Mouse (Mus musculus) embryonic facial prominence, embryonic 11.5 days (tissue): ENCODE results near the gene Bloc1s3. TPM values are rescaled to one million over a fixed set of nuclear protein-coding genes. Genes with fewer than 3 reads are reported as not detected.
A peak's percentile ranks its signal among the peaks of the same experiment; 100 is the strongest.

Experiments
- ATAC-seq: fragments of 200-750 bp; cut with Nextera tagmentation; replicated peaks from 2 replicates; pipeline ENCODE4 v1.8.0; 2017; ENCODE audit warnings: low read depth; ENCODE audit not compliant: insufficient number of reproducible peaks, low FRiP score, low TSS enrichment
- DNase-seq: peaks from one replicate; pipeline ENCODE4 v3.0.0-alpha.2; 2015; ENCODE audit warnings: low spot score
- H3K27ac ChIP-seq: fragments of 300-500 bp; sonication (generic); replicated peaks from 2 replicates; pipeline ENCODE4 v1.5.1; 2014; ENCODE audit warnings: mild to moderate bottlenecking, low read depth, low read length, control low read depth
- H3K27me3 ChIP-seq: fragments of 300-500 bp; sonication (generic); 2 replicates; pipeline ENCODE4 v1.6.1; 2014; ENCODE audit warnings: mild to moderate bottlenecking, low read length, moderate library complexity, mixed read lengths; ENCODE audit not compliant: control insufficient read depth, insufficient read depth
- H3K36me3 ChIP-seq: fragments of 300-500 bp; sonication (generic); replicated peaks from 2 replicates; pipeline ENCODE4 v1.6.1; 2014; ENCODE audit warnings: low read depth, mild to moderate bottlenecking, low read length, moderate library complexity, mixed read lengths; ENCODE audit not compliant: control insufficient read depth, insufficient read depth
- H3K4me1 ChIP-seq: fragments of 300-500 bp; sonication (generic); 2 replicates; pipeline ENCODE4 v1.6.1; 2014; ENCODE audit warnings: low read length, mixed read lengths; ENCODE audit not compliant: control insufficient read depth, insufficient read depth
- H3K4me2 ChIP-seq: fragments of 300-500 bp; sonication (generic); 2 replicates; pipeline ENCODE4 v1.6.1; 2014; ENCODE audit warnings: low read depth, mild to moderate bottlenecking, control low read depth, low read length, moderate library complexity
- H3K4me3 ChIP-seq: fragments of 300-500 bp; sonication (generic); 2 replicates; pipeline ENCODE4 v1.5.1; 2014; ENCODE audit warnings: low read depth, low read length, control low read depth
- H3K9ac ChIP-seq: fragments of 300-500 bp; sonication (generic); replicated peaks from 2 replicates; pipeline ENCODE4 v1.6.1; 2014; ENCODE audit warnings: mild to moderate bottlenecking, control low read depth, low read length
- H3K9me3 ChIP-seq: fragments of 300-500 bp; sonication (generic); replicated peaks from 2 replicates; pipeline ENCODE4 v1.6.1; 2016; ENCODE audit warnings: mild to moderate bottlenecking, low read length, inconsistent platforms, mixed read lengths; ENCODE audit not compliant: control insufficient read depth
- WGBS: fragments of 180-500 bp; shearing (Covaris S2); extraction: QIAGEN DNeasy Blood & Tissue Kit; methylation state at CpG from one replicate; pipeline ENCODE4 v1.1.7; 2014; 5-methylcytosine and 5-hydroxymethylcytosine counted together
- polyA plus RNA-seq: library from polyadenylated mRNA; unstranded; fragments of >200 nt; fragmentation: Nextera tagmentation; extraction: Ambion mirVana; gene quantifications from 2 replicates; pipeline ENCODE4 v1.2.1, GENCODE M21; 2014

The Bloc1s3 gene
- polyA plus RNA-seq, 1 experiment from 2014 or later: 2.3 TPM

DNA sequence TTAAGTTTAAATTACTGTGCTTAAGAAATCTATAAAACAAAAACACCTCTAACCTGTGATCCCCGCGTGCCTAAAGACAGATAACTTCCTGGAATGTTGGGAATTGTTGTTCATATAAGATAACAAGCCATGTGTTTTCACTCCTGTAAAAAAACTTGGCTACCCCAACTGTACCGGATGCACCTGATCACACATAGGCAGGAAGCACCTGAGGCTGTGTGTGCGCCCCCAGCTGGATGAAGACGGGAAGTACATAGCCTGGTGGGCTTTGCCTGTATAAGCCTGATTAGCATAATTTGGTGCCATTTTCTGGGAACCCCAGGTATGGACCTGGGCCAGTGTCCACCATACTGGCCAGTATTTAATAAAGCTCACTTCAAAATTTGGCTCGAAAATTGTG is 35.4 kb upstream of the Bloc1s3 start:
- DNase-seq: peak; percentile 40
- Histone ChIP-seq H3K4me3 (no peak overlapping the region), H3K27ac (no peak overlapping the region), H3K36me3 (no peaks in the 10 kb centered on the region), H3K9me3 (no peaks in the 10 kb centered on the region), H3K9ac (no peak overlapping the region), H3K27me3 (no peaks in the 10 kb centered on the region), H3K4me1 (no peaks in the 10 kb centered on the region), H3K4me2 (no peak overlapping the region)
- ATAC-seq: no peak
- 59% methylated on average over 6 of the region's 6 CpGs for WGBS

DNA sequence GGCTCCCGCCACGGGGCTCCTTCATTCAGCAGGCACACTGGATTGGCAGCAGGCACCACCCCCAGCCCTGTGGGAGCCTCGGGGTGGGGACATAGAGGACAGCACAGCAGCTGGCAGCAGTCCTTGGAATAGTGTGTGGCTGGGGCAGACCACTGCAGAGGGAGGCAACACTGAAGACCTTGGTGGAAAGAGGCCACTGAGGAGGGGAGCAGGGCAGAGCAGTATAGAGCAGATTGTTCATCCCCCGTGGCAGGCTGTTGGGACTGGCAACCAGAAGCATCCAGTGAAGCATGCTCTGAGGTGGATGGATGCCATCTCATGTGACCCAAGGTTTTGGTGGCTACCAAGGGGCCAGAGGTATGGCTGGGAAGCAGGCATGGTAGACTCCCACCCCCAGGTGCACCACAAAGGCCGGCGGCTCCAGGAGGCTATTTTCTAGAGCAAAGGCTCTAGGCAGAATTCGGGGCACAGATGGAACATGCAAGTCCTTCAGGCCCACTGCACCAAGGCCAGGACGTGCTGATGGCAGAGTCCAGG is 34.1 kb upstream of the Bloc1s3 start:
- Histone ChIP-seq H3K36me3 (no peaks in the 10 kb centered on the region), H3K27ac (no peak overlapping the region), H3K9me3 (no peaks in the 10 kb centered on the region), H3K9ac (no peak overlapping the region), H3K4me2 (no peak overlapping the region), H3K27me3 (no peaks in the 10 kb centered on the region), H3K4me3 (no peak overlapping the region), H3K4me1 (no peaks in the 10 kb centered on the region)
- 76% methylated on average over 8 of the region's 8 CpGs for whole genome bisulfite sequencing
- no peak for DNase-seq
- ATAC-seq: peak; percentile 44; the same call in 1 of the 2 replicates

DNA sequence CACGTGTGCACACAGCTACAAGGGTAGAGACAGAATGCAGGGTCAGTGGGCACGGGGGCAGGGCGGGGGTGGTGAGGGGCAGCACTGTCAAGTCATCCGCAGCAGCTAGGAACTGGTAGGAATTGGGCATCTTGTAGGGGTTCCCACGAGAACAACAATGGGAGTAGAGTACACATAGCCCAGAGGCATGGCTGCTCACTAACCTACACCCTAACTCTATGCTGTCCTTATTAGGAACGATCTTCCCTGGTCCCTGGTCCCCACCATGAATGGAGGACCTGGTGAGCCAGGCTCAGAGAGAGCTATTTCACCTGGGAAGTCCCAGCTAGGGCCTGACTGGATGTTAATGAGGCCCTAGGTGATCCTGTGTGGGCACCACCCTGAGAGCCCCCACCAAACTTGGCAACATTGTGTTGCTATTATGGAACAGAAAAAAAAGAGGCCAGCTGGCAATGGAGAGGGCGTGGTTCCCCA is 33.6 kb upstream of the Bloc1s3 start:
- WGBS: 82% methylated on average over 7 of the region's 7 CpGs
- no peak overlapping the region for H3K27ac ChIP-seq
- H3K36me3 ChIP-seq: no peaks in the 10 kb centered on the region
- H3K9ac ChIP-seq: no peak overlapping the region
- no peaks in the 10 kb centered on the region for H3K4me1 ChIP-seq
- DNase-seq: no peak
- ATAC-seq: 0 out of 2 replicates have a peak, but pooled peaks have one; percentile 7
- H3K4me2 ChIP-seq: no peak overlapping the region
- no peaks in the 10 kb centered on the region for H3K27me3 ChIP-seq
- no peak overlapping the region for H3K4me3 ChIP-seq
- H3K9me3 ChIP-seq: no peaks in the 10 kb centered on the region

DNA sequence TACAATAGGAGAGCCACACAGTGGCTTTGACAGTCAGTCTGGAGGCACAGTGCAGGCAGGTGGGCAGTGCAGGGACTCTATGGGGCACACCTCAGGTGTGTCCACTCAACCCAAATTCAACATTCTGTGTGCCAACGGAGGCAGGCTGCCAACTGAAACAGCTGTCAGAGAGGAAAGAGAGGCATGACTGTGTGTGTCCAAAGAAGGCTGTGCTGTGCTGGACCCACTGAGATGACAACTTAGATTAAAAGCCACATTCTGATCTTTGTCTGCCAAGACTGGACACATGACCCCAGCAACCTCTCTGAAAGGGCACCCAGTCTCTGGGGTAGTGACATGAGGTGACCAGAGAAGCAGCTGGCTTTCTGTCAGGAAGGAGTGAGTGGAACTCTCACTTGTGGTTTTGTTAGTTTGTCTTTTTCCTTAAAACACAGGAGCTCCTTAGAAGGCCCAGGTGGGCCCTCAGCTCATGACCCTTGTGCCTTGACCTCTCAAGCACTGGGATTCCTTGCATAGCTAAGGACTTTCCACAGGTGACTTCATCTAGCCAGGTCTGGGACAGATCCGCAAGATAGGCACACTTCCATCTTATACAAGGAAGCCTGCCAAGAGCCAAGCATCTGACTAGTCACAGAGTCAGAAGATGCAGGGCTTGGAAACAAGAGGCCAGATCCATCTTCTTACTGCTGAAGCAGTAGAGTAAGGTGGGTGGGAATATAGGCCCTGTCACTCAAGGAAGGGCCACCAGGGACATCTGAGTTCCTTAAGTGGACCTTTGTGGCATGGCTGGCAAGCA is 32.8 kb upstream of the Bloc1s3 start:
- H3K27ac ChIP-seq: no peak overlapping the region
- ATAC-seq: no peak

DNA sequence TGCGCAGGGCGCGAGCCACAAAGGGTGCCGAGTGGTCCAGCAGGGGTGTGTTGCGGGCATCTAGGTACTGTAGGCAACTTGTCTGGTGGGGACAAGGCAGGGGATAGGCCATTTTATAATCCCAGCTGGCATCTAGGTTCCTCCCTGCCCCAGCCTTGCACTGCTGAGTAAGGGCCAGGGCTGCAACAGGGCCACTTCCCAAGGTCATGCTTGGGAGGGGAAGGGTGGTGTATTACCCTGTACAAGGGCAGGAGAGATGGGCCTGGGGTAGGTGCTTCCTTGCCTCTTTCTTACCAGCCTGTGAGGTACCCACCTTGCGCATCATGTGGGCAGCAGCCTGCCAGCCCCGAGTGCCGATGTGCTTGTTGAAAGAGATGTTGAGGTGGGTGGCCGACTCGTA is 26.5 kb upstream of the Bloc1s3 start:
- no peak for DNase-seq
- H3K36me3 ChIP-seq: peaks cover 13% of the 10 kb centered on the region

More for the DNA sequence above, 32.8 kb upstream of the Bloc1s3 start:
- H3K4me1 ChIP-seq: no peaks in the 10 kb centered on the region
- no peaks in the 10 kb centered on the region for H3K27me3 ChIP-seq
- H3K9ac ChIP-seq: no peak overlapping the region
- no peak overlapping the region for H3K4me3 ChIP-seq
- no peak overlapping the region for H3K4me2 ChIP-seq
- H3K36me3 ChIP-seq: no peaks in the 10 kb centered on the region
- 83% methylated on average over 2 of the region's 2 CpGs for WGBS
- H3K9me3 ChIP-seq: no peaks in the 10 kb centered on the region
- no peak for DNase-seq

DNA sequence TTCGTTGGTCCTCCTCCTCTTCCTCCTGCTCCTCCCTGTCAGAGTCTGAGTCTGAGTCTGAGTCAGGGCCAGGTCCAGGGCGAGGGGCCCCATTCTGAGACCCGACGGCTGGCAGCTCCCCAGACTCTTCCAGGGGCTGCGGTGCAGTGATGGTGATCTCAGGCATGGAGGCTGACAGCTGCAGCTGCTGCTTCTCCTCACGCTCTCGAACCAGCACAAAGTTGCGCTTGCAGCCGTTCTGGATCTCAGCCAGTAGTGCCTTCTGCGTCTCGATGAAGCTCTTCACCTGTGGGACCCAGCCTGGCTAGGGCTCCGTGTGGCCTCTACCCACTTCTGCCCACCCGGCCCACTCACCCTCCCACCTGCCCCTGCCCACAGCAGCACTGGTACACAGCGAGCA is 24.1 kb upstream of the Bloc1s3 start:
- 86% methylated on average over 14 of the region's 14 CpGs for WGBS
- ATAC-seq: no peak

More for the DNA sequence above, 26.5 kb upstream of the Bloc1s3 start:
- Histone ChIP-seq H3K9ac (no peak overlapping the region), H3K4me2 (no peak overlapping the region), H3K27ac (no peak overlapping the region), H3K9me3 (no peaks in the 10 kb centered on the region), H3K4me1 (no peaks in the 10 kb centered on the region), H3K4me3 (no peak overlapping the region), H3K27me3 (no peaks in the 10 kb centered on the region)
- no peak for ATAC-seq
- 95% methylated on average over 10 of the region's 10 CpGs for WGBS

DNA sequence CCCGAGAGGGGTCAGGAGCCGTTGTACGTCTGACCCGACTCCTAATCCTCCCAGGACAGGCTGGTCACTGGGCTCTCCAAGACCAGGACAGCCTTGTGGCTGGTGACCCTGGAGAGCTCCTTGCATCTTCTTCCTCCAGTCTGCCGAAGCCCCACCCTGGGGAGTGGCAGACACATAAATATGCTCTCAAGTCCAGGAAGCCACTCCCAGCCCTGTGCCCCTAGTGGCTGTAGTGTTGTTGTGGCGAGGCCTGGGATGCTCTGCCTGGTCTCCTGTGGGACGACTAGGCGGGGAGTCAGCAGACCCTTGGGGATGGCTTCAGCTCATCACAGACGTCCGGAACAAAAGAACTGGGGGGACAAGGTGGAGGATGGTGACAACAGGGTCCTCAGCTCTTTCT is 22.9 kb upstream of the Bloc1s3 start:
- no peak overlapping the region for H3K4me3 ChIP-seq
- 74% methylated on average over 10 of the region's 10 CpGs for WGBS
- no peaks in the 10 kb centered on the region for H3K9me3 ChIP-seq
- ATAC-seq: no peak
- peaks cover 13% of the 10 kb centered on the region for H3K36me3 ChIP-seq
- H3K27ac ChIP-seq: no peak overlapping the region
- no peak overlapping the region for H3K4me2 ChIP-seq
- H3K4me1 ChIP-seq: no peaks in the 10 kb centered on the region
- H3K9ac ChIP-seq: no peak overlapping the region
- no peaks in the 10 kb centered on the region for H3K27me3 ChIP-seq
- no peak for DNase-seq

More for the DNA sequence above, 24.1 kb upstream of the Bloc1s3 start:
- H3K9me3 ChIP-seq: no peaks in the 10 kb centered on the region
- H3K36me3 ChIP-seq: peaks cover 13% of the 10 kb centered on the region
- H3K4me2 ChIP-seq: no peak overlapping the region
- DNase-seq: no peak
- H3K27ac ChIP-seq: no peak overlapping the region
- no peaks in the 10 kb centered on the region for H3K4me1 ChIP-seq
- no peaks in the 10 kb centered on the region for H3K27me3 ChIP-seq
- H3K4me3 ChIP-seq: no peak overlapping the region
- H3K9ac ChIP-seq: no peak overlapping the region

DNA sequence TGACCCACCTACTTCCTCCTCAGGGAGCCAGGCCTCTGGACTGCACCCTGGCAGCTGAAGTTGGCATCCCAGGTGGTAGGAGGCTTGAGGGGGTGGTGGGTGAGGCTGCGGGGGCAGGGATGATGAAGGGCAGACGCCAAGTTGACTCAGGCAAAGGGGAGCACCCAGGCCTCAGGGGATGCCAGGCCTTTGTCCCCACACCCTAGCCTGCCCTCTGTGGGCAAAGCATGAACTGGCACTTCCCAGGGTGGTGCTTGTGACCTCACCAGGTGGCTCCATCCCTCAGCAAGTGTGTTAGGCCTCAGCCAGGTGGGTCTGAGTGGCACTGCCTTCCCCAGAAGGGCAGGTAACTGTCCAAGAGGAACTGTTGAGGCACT is 16.9 kb upstream of the Bloc1s3 start:
- DNase-seq: no peak
- Histone ChIP-seq H3K27me3 (peaks cover 52% of the 10 kb centered on the region), H3K27ac (no peak overlapping the region), H3K9ac (no peak overlapping the region), H3K4me3 (no peak overlapping the region), H3K4me2 (no peak overlapping the region), H3K9me3 (no peaks in the 10 kb centered on the region), H3K4me1 (peaks cover 7% of the 10 kb centered on the region; the same call in 1 of the 2 replicates), H3K36me3 (no peaks in the 10 kb centered on the region)
- WGBS: 70% methylated on average over 2 of the region's 2 CpGs
- no peak for ATAC-seq
